In the genomic region with DNA sequence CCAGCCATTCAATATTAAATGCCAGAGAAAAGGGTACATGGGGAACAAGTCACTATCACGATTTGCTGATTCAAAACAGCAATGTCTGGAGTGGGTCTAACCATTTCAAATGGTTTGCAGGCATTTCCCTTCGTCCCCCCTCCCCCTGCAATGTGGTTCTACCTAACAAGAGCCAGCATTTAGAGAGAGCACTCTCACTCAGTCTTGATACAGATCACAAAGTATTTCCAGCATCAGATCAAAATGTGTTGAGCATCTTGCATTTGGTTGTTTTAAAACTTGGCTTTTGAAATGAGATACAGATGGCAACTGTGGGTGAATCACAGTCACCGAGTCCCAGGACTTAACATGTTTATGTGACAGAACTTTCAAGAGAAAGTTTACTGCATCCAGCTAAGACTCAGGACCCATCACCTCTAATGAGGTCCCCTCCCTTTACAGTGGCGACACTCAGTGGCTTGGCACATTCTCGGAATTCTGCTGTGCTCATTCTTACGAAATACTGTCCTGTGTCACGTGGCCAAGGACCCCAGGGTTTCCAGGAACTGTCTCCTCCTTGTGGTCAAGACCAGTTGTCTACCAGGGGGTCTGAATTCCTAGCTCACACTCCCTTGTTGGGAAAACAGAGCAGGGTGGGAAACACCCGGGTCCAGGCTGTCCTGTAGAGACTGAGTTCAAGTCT, we compare ENCODE assay signal across 10 mouse cellular contexts.
DNase-seq lines count a peak whose midpoint lies in the region; ATAC-seq and TF ChIP-seq lines count a peak whose summit lies in the region.
"Had no signal": no experiment of that assay in that cellular context is flagged by ENCODE, and none has a peak within 500 bp of the region (broad histone marks: within the 10 kb centered on the region; RNA-seq: fewer than 3 reads in every experiment).

No protein-coding gene starts in this region.

- no peaks in the 10 kb centered on the region for H3K27me3 ChIP-seq in kidney, embryonic 14.5 days (ENCODE audit: control insufficient read depth, insufficient read depth, low read length)

- no peak overlapping the region for H3K4me2 ChIP-seq in kidney, embryonic 14.5 days (replicated peaks; ENCODE audit: low read depth, low read length)

- 66% methylated on average over 8 of the region's 8 CpGs for WGBS in kidney, embryonic 14.5 days

- no peak overlapping the region for H3K9ac ChIP-seq in kidney, embryonic 14.5 days (ENCODE audit: low read depth, low read length)

- peaks cover 4% of the 10 kb centered on the region; the same call in 1 of the 2 replicates for H3K4me1 ChIP-seq in kidney, embryonic 14.5 days (ENCODE audit: control insufficient read depth, insufficient read depth, low read length)

- no peak overlapping the region for H3K4me3 ChIP-seq in layer of hippocampus, adult 2 months
- no peak overlapping the region for H3K4me3 ChIP-seq in kidney, embryonic 14.5 days (ENCODE audit: low read length)

- H3K27ac ChIP-seq in layer of hippocampus, adult 2 months, result peak overlapping the region; percentile 90
- H3K27ac ChIP-seq in kidney, embryonic 14.5 days (ENCODE audit: low read depth, low read length), result no peak overlapping the region

- peak in 1 of 2 experiments; percentile 59 for DNase-seq in layer of hippocampus, adult 2 months (ENCODE audit: low spot score in 2 of 2)
- no peak for DNase-seq in layer of hippocampus, adult 11-12 months (ENCODE audit: low spot score)
- DNase-seq in NIH3T3 (ENCODE audit: low read depth), result peak; percentile 29
- DNase-seq in lung, postnatal 36 days, result peak; percentile 81
- DNase-seq in right cerebral cortex, adult 18-20 months, result no peak
- DNase-seq in layer of hippocampus, postnatal 36 days, result no peak
- DNase-seq: kidney, adult 11 months had no signal

- TF ChIP-seq CTCF in layer of hippocampus, adult 2 months (conservative IDR thresholded peaks at IDR 0.05), result no peak

- no peaks in the 10 kb centered on the region for H3K9me3 ChIP-seq in kidney, embryonic 14.5 days (ENCODE audit: control insufficient read depth, low read length)

- peaks cover 36% of the 10 kb centered on the region for H3K36me3 ChIP-seq in kidney, embryonic 14.5 days (ENCODE audit: control insufficient read depth, insufficient read depth, low read length)

- peak; percentile 77 for ATAC-seq in granulocyte monocyte progenitor cell, adult 5-6 weeks (replicated peaks; ENCODE audit: poor library complexity, severe bottlenecking)
- ATAC-seq in kidney, embryonic 14.5 days (ENCODE audit: low FRiP score, low TSS enrichment), result no peak
- ATAC-seq: midbrain, embryonic 16.5 days had no signal

Comparison
In these comparisons a context has a peak if more than half of its experiments do, and no peak if none do; other contexts are left out.
1. DNase-seq: peak in NIH3T3 (single experiment) and lung, postnatal 36 days (single experiment); none in layer of hippocampus, adult 11-12 months (single experiment), right cerebral cortex, adult 18-20 months (single experiment) and layer of hippocampus, postnatal 36 days (0 of 2).